Comparison of ENCODE assay signal across 12 mouse cellular contexts in genomic region chr2:77907164-77907563, GRCm38 (mm10).
"Had no signal": no experiment of that assay in that cellular context is flagged by ENCODE, and none has a peak within 500 bp of the region (broad histone marks: within the 10 kb centered on the region; RNA-seq: fewer than 3 reads in every experiment).

No protein-coding gene starts in this region.

- DNase-seq: left cerebral cortex, postnatal 4 days; liver; liver, embryonic 13.5 days; liver, postnatal 0 days; lung, adult 18-20 months; lung, adult 2 months; lung, embryonic 14.5 days; lung, postnatal 10 days; lung, postnatal 14 days; lung, postnatal 36 days; lung, postnatal 4 days; midbrain, embryonic 14.5 days had no signal
